ENCODE assay signal across 8 mouse cellular contexts in genomic region chr1:194962181-194962580, GRCm38 (mm10). TPM values are rescaled to one million over a fixed set of nuclear protein-coding genes. Genes with fewer than 3 reads are reported as not detected.
A peak's percentile ranks its signal among the peaks of the same experiment; 100 is the strongest.
DNase-seq lines count a peak whose midpoint lies in the region; ATAC-seq lines count a peak whose summit lies in the region.

No protein-coding gene starts in this region.

- H3K27ac ChIP-seq in intestine, embryonic 15.5 days, result no peak overlapping the region
- no peak overlapping the region for H3K27ac ChIP-seq in midbrain, embryonic 12.5 days (replicated peaks)

- intact Hi-C loops in left cerebral cortex, postnatal 14 days (cut with DNase I), result loop anchor here (1.0 to 5.0 kb wide), 3 partner anchors 83 to 330 kb away; no protein-coding TSS in a partner anchor

- 31% methylated on average over 5 of the region's 5 CpGs for WGBS in intestine, embryonic 15.5 days
- 32% methylated on average over 5 of the region's 5 CpGs for WGBS in midbrain, embryonic 12.5 days

- H3K4me1 ChIP-seq in intestine, embryonic 15.5 days (replicated peaks), result no peaks in the 10 kb centered on the region
- no peaks in the 10 kb centered on the region for H3K4me1 ChIP-seq in midbrain, embryonic 12.5 days

- H3K4me2 ChIP-seq in intestine, embryonic 15.5 days (replicated peaks), result no peak overlapping the region
- no peak overlapping the region for H3K4me2 ChIP-seq in midbrain, embryonic 12.5 days (replicated peaks)

- DNase-seq in ovary, postnatal 14 days (ENCODE audit: low spot score), result peak; percentile 59
- no peak for DNase-seq in ovary, postnatal 10 days (ENCODE audit: low spot score)
- DNase-seq in cerebellum, adult 8-10 months, result peak; percentile 64
- DNase-seq in frontal cortex, adult 2 months (ENCODE audit: extremely low spot score in 1 of 2, low spot score in 1 of 2), result peak; percentile 51 to 88
- peak; percentile 78 to 82 for DNase-seq in left cerebral cortex, postnatal 14 days (ENCODE audit: low spot score in 2 of 2)
- DNase-seq in spleen, adult 12 weeks (ENCODE audit: low spot score), result peak; percentile 9

- H3K27me3 ChIP-seq in intestine, embryonic 15.5 days (replicated peaks), result no peaks in the 10 kb centered on the region
- H3K27me3 ChIP-seq in midbrain, embryonic 12.5 days, result no peaks in the 10 kb centered on the region

- no peak overlapping the region for H3K4me3 ChIP-seq in intestine, embryonic 15.5 days (replicated peaks)
- H3K4me3 ChIP-seq in midbrain, embryonic 12.5 days, result no peak overlapping the region

- ATAC-seq in intestine, embryonic 15.5 days, result peak; percentile 53; the same call in 1 of the 2 replicates
- peak; percentile 80 for ATAC-seq in midbrain, embryonic 12.5 days (ENCODE audit: low FRiP score, low read depth)

- no peaks in the 10 kb centered on the region for H3K36me3 ChIP-seq in intestine, embryonic 15.5 days
- H3K36me3 ChIP-seq in midbrain, embryonic 12.5 days, result no peaks in the 10 kb centered on the region

- H3K9me3 ChIP-seq in intestine, embryonic 15.5 days, result no peaks in the 10 kb centered on the region
- H3K9me3 ChIP-seq in midbrain, embryonic 12.5 days, result no peaks in the 10 kb centered on the region

- no peak overlapping the region for H3K9ac ChIP-seq in intestine, embryonic 15.5 days
- H3K9ac ChIP-seq in midbrain, embryonic 12.5 days (replicated peaks), result no peak overlapping the region

RNA-seq across cellular contexts. Expression of gene Cd34, which starts 23.6 kb away (rescaled TPM):
- 43.8 and 48.6 TPM in 2 replicates for polyA plus RNA-seq in frontal cortex, adult 2 months (2012; rRNA removed)
- 59.9 and 65.1 TPM in 2 replicates for polyA plus RNA-seq in intestine, embryonic 15.5 days (2015; fragmentation: Nextera tagmentation; extraction: Ambion mirVana)
- 10 to 100 TPM; 49.2 to 55.2 TPM for total RNA-seq in left cerebral cortex, postnatal 14 days (2021)
- 36.7 and 40.4 TPM in 2 replicates for polyA plus RNA-seq in midbrain, embryonic 12.5 days (2016; fragmentation: Nextera tagmentation; extraction: Ambion mirVana)
